Mouse (Mus musculus): ENCODE data around the gene Slc17a3.

Slc17a3 gene

GRCm38 (mm10) chr13:23839308-23839707 lies at the start of gene Slc17a3:
Gene Slc17a3 (plus strand): TSS chr13:23839434.
- no peak for DNase-seq (ENCODE audit: low read depth, low spot score)

- peak; percentile 70 for DNase-seq (ENCODE audit: low read depth, low spot score)
Observed at GRCm38 (mm10) chr13:23792520-23792919, 46.7 kb upstream of the Slc17a3 start.

GRCm38 (mm10) chr13:23799405-23799804 lies 39.8 kb upstream of the Slc17a3 start:
- no peak for DNase-seq (ENCODE audit: low read depth, low spot score)

DNA sequence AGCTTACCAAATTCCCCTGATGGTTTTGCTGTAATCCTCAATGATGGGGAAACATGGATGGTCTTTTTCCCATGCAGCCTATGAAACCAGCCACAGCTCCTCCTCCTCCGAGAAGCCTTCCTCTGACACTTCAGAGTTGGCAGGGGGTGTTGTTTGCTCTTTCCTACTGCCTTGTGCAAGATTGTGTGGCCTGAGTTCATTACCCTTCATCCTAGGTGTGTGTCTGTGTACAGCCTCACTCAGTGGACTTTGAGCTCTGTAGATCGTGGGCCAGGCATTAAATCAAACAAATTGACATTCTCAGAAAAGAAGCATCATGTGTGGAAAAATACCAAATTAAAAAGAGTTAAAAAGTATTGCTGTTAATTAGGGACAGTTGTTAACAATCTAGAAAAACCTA lies 34.7 kb upstream of the Slc17a3 start:
- DNase-seq (ENCODE audit: low read depth, low spot score): no peak

DNA sequence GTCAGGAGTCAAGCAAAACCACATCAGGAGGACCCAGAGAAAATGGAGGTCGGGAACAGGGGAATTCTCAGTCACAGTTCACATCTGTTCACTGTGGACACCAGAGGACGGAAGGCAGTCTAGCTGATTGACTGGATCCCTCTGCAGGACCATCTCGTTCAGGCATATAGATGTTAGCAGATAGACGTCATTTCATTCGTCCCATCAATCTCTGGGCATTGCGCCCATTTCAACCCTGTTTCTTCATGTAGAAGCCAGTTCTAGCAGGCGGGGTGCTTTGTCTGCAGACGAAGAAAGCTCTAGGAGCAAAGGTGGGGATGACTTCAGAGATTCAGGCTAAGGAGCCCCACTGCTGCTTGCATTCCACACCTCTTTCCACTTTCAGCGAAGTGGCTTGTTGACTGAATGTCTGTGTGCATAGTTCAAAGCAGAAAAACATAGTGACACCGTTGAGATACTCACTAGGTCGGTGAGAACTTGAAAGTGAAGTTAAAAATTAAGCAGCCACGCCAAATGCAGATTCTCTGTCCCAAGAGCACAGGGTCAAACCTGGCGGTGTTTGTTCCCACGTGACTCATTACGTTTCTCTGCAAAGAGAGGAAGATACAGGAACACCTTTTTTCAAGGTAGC lies 32.7 kb upstream of the Slc17a3 start, which contains the start of gene Slc17a2:
TSS of gene Slc17a2 (plus strand) at position 572 of the 631 bp plus-strand sequence.
- no peak for DNase-seq (ENCODE audit: low read depth, low spot score)

DNA sequence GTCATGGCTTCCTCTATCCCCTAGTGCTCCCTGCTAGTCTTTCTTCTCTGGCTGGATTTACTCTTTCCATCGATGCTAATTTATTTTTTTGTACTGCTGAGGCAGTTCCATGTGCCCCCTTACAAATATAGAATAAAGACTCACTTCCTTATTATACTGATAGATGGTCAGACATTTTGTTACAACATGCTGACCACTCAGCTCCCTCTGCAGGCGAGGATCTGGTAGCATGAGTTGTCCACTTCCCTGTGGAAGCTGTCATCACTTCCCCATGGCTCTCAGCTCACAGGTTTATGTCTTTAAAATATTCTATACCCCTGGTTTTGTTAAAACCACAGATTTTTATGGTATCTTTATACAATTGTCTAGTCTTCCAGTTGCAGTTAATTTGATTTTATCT lies 23.1 kb upstream of the Slc17a3 start:
- DNase-seq (ENCODE audit: low read depth, low spot score): no peak

DNA sequence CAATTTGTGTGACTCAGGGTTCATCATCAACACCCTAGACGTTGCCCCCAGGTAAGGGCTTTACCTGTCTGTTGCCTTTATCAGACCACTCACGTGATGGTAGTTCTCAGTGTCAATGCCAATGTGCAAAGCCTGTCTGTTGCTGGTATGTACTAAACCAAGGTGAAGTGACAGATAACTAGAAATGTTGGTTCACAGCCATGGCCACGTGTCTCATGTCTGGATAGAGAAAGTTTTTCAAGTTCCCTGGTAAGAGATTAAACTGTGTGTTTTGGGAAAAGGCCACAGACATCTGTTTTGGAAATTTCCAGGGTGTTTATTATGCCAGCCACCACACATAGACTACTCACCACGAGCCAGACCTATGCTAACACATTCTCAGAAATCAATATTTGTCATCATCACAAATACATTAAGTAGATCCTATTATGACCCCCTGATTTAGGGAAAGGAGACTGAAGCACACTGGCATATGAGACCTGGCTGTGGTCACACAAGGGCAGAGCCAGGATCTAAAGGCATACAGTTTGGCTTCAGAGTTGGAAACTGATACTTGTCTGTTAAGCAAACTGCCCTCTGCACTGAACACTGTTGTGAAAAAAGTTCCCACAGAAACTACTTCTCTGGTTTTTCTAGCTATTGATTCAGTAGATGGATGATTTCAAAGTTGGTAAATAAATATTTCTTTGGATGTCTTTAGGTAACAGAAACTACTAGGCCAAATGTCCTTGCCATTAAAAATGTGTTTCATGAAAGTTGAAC lies 18.9 kb upstream of the Slc17a3 start:
- DNase-seq (ENCODE audit: low read depth, low spot score): no peak

GRCm38 (mm10) chr13:23822213-23822612 lies 17.0 kb upstream of the Slc17a3 start:
- DNase-seq (ENCODE audit: low read depth, low spot score): no peak

- DNase-seq (ENCODE audit: low read depth, low spot score): no peak
Observed at GRCm38 (mm10) chr13:23826606-23827005, 12.6 kb upstream of the Slc17a3 start.

GRCm38 (mm10) chr13:23833053-23833452 lies 6.2 kb upstream of the Slc17a3 start:
- peak; percentile 56 for DNase-seq (ENCODE audit: low read depth, low spot score)

GRCm38 (mm10) chr13:23834836-23835235 lies 4.4 kb upstream of the Slc17a3 start:
- DNase-seq (ENCODE audit: low read depth, low spot score): no peak

DNA sequence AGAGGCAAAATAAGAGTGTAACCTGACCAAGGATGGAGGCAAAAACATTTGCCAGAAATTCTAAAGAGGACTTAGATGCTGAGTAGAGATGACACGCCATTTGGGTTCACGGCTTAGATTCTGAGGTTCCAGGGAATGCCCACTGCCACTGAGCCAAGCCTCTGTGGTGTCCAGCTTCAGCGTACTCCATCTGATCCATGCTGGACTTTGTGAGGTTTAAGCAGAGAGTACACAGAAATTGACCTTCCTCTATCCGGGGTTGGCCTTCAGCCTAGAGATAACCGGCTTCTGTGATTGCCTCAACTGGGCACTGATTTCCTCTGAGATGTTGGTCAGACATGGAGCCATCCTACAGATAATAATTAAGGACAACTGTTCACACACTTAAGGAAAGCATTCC lies 2.6 kb upstream of the Slc17a3 start:
- no peak for DNase-seq (ENCODE audit: low read depth, low spot score)

- DNase-seq (ENCODE audit: low read depth, low spot score): no peak
Observed at GRCm38 (mm10) chr13:23845851-23846250, 6.6 kb downstream of the Slc17a3 start.

DNA sequence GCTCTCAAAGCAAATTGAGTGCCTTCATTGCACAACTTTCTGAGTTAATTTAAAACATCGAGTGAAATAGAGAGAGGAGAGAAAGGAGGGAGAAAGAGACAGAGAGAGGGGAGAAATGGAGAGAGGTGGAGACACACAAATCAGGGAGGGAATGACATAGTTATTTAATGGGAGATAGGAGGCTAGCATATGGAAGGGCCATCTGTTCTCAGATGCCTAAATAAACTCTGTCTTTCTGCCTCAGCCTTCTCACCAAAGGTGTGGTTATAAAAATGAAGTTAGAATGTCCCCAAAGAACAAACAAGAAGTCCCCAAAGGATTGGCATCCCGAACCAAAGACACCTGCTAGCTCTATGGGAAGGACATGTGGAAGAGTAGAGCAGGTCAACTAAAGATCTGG lies 10.1 kb downstream of the Slc17a3 start:
- DNase-seq (ENCODE audit: low read depth, low spot score): no peak

- DNase-seq (ENCODE audit: low read depth, low spot score): no peak
Observed at GRCm38 (mm10) chr13:23856401-23856800, 17.2 kb downstream of the Slc17a3 start.

- no peak for DNase-seq (ENCODE audit: low read depth, low spot score)
Observed at GRCm38 (mm10) chr13:23861815-23862214, 22.6 kb downstream of the Slc17a3 start.

- no peak for DNase-seq (ENCODE audit: low read depth, low spot score)
Observed at GRCm38 (mm10) chr13:23864711-23865110, 25.5 kb downstream of the Slc17a3 start.

GRCm38 (mm10) chr13:23866086-23866710 lies 27.0 kb downstream of the Slc17a3 start:
- no peak for DNase-seq (ENCODE audit: low read depth, low spot score)

DNA sequence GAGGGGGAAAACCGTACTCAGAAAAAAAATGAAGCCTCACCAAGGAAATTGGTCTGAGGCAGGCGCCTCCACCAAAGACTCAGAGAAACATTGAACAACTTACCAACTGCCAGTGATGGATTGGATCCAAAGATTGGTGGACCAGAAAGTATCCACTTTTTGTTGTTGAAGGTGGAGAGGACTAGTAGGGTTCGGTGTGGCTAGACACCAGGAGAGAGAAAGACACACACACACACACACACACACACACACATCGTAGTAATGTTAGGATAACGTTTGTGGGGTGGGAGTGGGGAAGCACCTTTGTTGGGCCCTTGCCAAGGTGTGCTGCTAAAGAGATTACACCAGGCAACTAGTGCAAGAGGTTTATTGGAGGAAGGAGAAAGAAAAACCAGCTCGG lies 27.8 kb downstream of the Slc17a3 start:
- DNase-seq (ENCODE audit: low read depth, low spot score): no peak

DNA sequence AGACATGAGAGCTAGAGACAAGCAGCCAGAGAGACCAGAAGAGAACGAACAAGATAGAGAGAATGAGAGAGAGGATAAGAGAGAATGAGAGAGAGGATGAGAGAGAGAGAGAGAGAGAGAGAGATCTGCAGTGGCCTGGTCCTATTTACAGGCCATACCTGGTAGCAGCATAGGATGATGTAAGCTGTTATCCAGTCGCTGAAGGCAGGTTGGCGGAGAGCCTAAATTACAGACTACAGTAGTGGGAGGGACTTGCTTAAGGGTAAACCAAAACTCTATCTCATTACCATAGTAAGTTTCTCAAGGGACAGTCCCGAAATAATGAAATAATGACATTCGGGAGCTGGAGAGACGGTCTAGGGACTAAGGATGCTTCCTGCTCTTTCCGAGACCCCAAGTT lies 28.2 kb downstream of the Slc17a3 start, which contains the start of gene Slc17a1:
TSS of gene Slc17a1 (plus strand) at position 346 of the 400 bp plus-strand sequence.
- no peak for DNase-seq (ENCODE audit: low read depth, low spot score)

GRCm38 (mm10) chr13:23868790-23869533 lies 29.7 kb downstream of the Slc17a3 start:
- no peak for DNase-seq (ENCODE audit: low read depth, low spot score)

GRCm38 (mm10) chr13:23869996-23870395 lies 30.8 kb downstream of the Slc17a3 start:
- DNase-seq (ENCODE audit: low read depth, low spot score): no peak
